Mouse (Mus musculus) urinary bladder, postnatal 10 days (tissue): Measurements from ENCODE around the gene Zp3.

Experiments used
- DNase-seq: peaks from one replicate; pipeline ENCODE4 v3.0.0; 2022; ENCODE audit warnings: low spot score

Gene Zp3

DNA sequence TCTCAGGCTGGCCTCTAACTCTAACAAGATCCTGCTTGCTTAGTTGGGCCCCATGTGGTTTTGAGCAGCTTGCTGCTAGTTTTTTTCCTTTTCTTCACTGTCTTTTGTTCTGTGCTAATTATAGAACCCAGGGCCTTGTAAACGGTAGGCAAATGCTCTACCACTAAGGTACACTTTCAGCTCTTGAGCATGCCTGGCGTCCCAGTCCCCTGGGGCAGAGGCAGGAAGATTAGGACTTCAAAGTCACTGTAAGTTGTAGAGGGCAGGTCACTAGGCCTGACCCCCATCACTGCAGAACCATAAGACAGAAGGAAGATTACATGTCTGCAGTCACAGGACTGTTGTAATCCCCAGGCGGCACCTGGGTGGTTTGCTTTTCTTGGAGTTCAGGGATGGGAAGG, 22.9 kb downstream of the Zp3 start:
- DNase-seq, result no peak

- no peak for DNase-seq
Observed at GRCm38 (mm10) chr5:136004537-136004936, 24.6 kb downstream of the Zp3 start.

GRCm38 (mm10) chr5:136007745-136008144, 27.8 kb downstream of the Zp3 start:
- DNase-seq, result no peak

- no peak for DNase-seq
Observed at GRCm38 (mm10) chr5:136014877-136015276, 35.0 kb downstream of the Zp3 start.

DNA sequence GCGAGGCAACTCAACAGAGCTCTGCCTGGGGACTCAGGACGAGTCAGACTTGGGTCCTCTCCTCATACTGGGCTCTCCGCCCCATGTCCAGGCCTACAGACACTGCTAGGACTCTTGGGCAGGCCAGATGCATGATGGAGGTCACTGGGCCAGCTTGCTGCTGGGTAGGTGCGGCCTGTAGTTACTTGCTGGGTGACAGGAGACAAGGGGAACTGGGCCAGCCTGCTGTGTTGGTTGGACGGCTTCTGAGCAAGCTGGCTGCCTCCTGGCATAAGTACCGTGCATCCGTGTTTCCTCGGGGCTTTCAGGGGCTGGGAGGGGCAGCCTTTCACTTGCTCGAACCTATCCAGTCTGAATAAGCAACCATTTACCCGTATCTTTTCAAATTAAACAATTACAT, 35.7 kb downstream of the Zp3 start:
- no peak for DNase-seq

DNA sequence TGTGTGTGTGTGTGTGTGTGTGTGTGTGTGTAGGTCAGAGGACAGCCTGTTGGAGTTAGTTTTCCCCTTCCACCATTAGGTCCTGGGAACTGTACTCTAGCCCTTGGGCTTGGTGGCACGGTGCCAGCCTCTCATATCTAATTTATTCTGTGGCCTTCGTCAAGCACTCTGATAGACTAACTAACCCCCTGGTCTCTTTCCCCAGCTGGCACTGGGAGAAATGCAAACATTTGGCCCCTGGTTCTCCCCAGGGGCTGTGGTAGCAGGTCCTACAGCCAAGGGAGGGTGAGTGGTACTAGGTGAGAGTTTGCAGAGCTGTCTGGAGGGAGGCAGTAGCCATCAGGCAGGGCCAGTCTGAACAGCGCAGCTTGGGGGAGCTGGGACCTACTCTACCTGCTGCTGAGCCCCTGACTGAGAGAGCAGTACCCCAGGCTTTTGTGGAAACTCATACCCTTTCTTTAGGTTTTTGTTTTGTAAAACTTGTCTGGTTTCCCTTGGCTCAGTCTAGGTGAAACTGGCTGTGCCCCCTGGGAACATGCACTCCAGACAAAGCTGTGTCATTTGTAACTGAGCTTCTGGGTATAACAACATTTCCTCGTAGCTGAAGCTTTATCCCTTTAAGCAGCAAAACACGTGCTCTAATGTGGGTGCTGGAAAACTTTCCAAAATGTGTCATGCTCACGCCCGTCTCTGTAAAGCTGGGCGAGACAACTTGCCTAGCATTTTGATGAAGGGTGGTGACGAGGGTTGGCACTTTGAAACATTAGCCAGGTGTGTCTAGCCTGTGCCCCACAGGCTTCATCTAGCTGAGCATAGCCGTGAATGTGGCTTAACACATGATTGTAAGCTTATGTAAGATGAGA, 36.3 kb downstream of the Zp3 start:
- no peak for DNase-seq

- DNase-seq, result no peak
Observed at GRCm38 (mm10) chr5:136017262-136017661, 37.4 kb downstream of the Zp3 start.

DNA sequence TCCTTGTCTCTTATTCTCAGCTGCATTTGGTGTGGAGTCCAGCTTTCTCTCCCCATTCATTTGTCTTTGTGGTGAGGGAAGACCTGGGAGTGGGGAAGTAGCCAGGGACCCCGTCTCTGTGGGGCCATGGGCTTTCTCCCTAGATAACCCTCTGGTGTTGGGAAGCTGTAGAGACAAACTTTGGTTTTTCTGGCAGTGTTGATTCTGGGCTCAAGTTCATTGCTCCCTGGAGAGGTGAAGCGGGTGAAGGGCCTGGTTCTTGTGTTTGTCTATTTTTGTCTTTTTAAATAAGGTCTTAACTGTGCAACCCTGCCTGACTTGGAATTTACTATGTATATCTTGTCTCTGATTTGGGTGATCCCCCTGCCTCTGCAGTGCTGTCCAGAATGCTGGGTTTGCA, 38.8 kb downstream of the Zp3 start:
- no peak for DNase-seq

- no peak for DNase-seq
Observed at GRCm38 (mm10) chr5:136019907-136020306, 40.0 kb downstream of the Zp3 start.

DNA sequence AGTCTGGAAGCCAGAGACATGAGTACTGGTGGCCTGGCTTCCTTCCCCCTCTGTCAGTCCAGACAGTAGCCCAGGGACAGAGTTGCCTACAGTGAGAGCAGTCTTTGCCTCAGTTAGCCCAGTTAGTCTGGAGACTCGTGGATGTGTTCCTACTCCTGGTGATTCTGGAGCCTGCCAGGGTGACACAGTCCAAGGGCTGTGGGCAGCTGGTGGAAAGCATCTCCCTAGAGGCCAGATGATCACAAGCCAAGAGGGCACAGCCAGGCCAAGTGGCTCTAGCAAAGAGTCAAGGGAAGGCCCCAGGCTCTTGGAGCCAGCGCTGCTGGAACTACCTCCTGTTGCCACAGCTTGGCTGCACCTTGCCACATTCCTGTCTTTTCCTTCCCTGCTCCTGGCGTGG, 45.8 kb downstream of the Zp3 start:
- no peak for DNase-seq

DNA sequence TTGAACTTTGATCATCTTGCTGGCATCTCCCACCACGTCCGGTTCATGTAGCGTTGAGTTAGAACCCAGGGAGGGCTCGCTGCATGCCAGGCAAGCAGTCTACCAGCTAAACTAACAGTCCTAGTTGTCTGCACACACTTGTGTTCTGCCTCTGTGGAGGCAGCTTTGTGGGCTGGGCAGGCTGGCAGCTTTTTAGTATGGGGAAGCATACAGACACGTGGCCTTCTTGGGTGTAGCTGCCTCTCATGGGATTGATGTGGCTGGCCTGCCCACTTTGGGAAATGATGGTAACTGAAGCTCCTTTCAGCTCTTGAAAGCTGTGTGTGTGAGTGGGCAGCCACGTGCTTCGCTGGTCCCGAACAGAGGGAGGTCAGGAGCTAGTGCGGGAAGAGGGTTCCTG, 47.0 kb downstream of the Zp3 start:
- DNase-seq, result no peak

- DNase-seq, result no peak
Observed at GRCm38 (mm10) chr5:136027612-136028311, 47.9 kb downstream of the Zp3 start.

DNA sequence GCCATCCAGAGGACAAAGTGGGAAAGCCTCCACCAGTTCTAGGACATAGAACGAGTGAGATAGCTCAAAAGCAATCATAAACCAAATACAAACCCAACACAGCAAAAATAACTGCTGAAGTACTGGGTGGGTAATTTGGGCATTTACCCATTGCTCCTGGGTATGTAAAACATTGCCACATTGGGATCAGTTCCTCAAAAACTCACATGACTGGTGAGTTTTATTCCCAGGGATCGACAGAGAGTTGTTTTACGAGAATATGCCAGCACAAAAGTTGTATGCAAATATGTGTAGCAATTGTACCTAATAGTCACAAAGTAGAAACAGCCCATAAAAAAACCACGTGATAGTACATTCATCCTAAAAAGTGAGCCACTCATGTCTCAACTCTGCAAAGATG, 55.0 kb downstream of the Zp3 start:
- no peak for DNase-seq

GRCm38 (mm10) chr5:136035285-136035684, 55.4 kb downstream of the Zp3 start:
- no peak for DNase-seq

- no peak for DNase-seq
Observed at GRCm38 (mm10) chr5:136036667-136037066, 56.8 kb downstream of the Zp3 start.
